Mouse (Mus musculus) frontal cortex, postnatal 10 days (tissue): ENCODE data around the gene Inpp5d.
A peak's percentile ranks its signal among the peaks of the same experiment; 100 is the strongest.

ENCODE experiments used
- DNase-seq, 2 experiments: peaks; one replicate each; pipeline ENCODE4 v3.0.0; 2022; ENCODE audit warnings: low spot score in 2 of 2, mixed read lengths in 1 of 2

The Inpp5d gene

GRCm38 (mm10) chr1:87620211-87620668 is at the start of gene Inpp5d:
Gene Inpp5d (plus strand): TSS chr1:87620312.
- DNase-seq, result no peak

GRCm38 (mm10) chr1:87573261-87573660 is 46.9 kb upstream of the Inpp5d start:
- no peak for DNase-seq

GRCm38 (mm10) chr1:87573800-87574215 is 46.3 kb upstream of the Inpp5d start, which contains the start of gene Ngef:
Gene Ngef (minus strand): TSS chr1:87573870.
- no peak for DNase-seq

- no peak for DNase-seq
These were observed 45.8 kb upstream of the Inpp5d start for GRCm38 (mm10) chr1:87574353-87574752.

- DNase-seq, result peak in 1 of 2 experiments; percentile 19
These were observed 45.3 kb upstream of the Inpp5d start for GRCm38 (mm10) chr1:87574785-87575184.

GRCm38 (mm10) chr1:87578965-87579364 is 41.1 kb upstream of the Inpp5d start:
- no peak for DNase-seq

- no peak for DNase-seq
These were observed 39.3 kb upstream of the Inpp5d start for GRCm38 (mm10) chr1:87580824-87581223.

GRCm38 (mm10) chr1:87589162-87589561 is 30.9 kb upstream of the Inpp5d start:
- no peak for DNase-seq

- DNase-seq, result no peak
These were observed 30.1 kb upstream of the Inpp5d start for GRCm38 (mm10) chr1:87589980-87590379.

GRCm38 (mm10) chr1:87594261-87594660 is 25.9 kb upstream of the Inpp5d start:
- no peak for DNase-seq

- no peak for DNase-seq
These were observed 25.4 kb upstream of the Inpp5d start for GRCm38 (mm10) chr1:87594671-87595070.

GRCm38 (mm10) chr1:87600533-87600932 is 19.6 kb upstream of the Inpp5d start:
- no peak for DNase-seq

GRCm38 (mm10) chr1:87601801-87602200 is 18.3 kb upstream of the Inpp5d start:
- DNase-seq, result no peak

- DNase-seq, result no peak
These were observed 16.7 kb upstream of the Inpp5d start for GRCm38 (mm10) chr1:87603389-87603788.

- DNase-seq, result no peak
These were observed 14.8 kb upstream of the Inpp5d start for GRCm38 (mm10) chr1:87605296-87605695.

GRCm38 (mm10) chr1:87607385-87608091 is 12.6 kb upstream of the Inpp5d start:
- peak; percentile 63 to 72 for DNase-seq

- DNase-seq, result no peak
These were observed 11.6 kb upstream of the Inpp5d start for GRCm38 (mm10) chr1:87608416-87609046.

GRCm38 (mm10) chr1:87614576-87615295 is 5.4 kb upstream of the Inpp5d start:
- no peak for DNase-seq

- DNase-seq, result no peak
These were observed 581 bp downstream of the Inpp5d start for GRCm38 (mm10) chr1:87620693-87621092.

GRCm38 (mm10) chr1:87621146-87621857 is 1.2 kb downstream of the Inpp5d start:
- DNase-seq, result no peak

GRCm38 (mm10) chr1:87621858-87622279 is 1.8 kb downstream of the Inpp5d start:
- peak in 1 of 2 experiments; percentile 25 for DNase-seq
